Mouse (Mus musculus) MN1 (cell line): ENCODE results near the gene Slc2a6.

Source experiments
- DNase-seq: peaks from one replicate; pipeline ENCODE4 v3.0.0-alpha.2; 2016; ENCODE audit warnings: low spot score

Gene Slc2a6

DNA sequence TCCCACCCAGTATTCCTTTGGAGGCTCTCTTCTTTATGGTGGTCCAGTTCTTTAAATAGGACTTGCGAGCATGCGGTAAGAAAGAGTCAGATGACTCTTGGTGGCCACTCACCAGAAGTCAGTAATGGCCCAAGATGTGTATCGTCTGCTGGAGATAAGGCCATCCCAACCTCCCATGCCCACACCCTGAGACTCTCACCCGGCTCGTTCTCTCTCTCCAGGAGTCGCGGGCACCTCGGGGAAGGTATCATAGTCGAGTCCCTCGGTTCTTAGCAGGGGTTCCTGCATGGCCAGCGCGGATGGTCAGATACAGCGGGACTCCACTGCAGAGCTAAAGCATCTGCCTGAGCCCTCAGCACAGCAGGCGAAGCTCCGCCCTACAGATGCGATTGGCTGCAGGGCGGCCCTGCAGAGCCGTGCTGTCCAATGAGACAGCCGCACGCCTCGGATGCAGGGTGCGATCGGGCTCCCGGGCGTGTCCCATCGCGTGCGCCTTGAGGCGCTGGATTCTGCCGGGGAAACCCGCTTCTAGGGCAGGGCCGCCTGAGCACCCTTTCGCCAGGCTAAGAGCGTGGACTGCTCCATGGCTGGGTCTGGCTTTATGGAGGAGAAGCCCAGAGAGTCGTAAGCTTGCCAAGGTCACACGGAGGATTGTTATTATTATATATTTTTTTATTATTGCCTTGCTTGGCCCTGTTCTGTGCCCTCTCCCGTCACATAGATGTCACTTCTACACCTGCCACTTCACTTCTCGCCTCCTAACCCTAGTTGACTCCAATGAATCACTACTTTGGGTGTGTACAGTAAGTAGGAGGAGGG is at the start of gene Slc2a6:
Slc2a6 (minus strand) TSS at position 381 of the 819 bp plus-strand sequence.
- peak; percentile 93 for DNase-seq

DNA sequence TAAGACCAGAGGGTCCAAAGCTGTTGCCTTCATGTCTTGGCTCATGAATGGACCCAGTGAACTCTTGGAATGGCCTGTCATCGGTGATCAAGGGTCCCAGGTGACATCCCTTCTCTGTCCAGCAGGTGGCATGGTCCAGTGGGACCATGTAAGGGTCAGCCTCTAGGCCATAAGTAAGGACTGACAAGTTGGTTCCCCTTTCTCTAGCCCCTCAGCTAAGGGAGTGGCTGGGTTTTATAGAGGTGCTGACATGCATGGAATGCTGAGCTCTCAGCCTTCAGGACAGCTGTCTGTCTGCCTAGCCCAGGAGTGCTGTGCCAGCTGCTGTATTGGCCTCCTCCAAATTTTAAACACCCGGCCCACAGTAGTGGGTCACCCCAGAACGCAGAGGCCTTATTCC is 47.7 kb upstream of the Slc2a6 start:
- peak; percentile 45 for DNase-seq

DNA sequence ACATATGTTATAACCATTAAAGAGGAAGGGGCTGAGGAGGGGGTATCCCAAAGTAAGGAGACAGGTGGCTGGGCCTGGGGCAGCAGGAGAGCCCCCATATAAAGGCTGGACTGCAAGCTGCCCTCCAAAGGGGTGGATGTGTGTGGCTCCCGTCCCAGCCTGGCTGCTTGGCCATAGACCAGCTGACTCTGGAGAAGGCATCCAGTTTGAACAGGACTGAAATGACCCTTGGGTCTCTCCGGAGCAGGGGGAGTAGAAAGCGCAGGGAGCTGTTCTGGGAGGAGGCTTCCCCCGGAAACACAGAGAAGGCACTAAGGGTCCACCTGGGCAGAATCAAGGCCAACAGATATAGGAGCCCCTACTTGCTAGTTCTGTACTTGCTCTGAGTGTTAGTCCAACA is 47.0 kb upstream of the Slc2a6 start:
- no peak for DNase-seq

- no peak for DNase-seq
These were observed 45.6 kb upstream of the Slc2a6 start for GRCm38 (mm10) chr2:27073407-27073806.

GRCm38 (mm10) chr2:27071978-27072377 is 44.2 kb upstream of the Slc2a6 start, which contains the start of gene Mymk:
Gene Mymk, minus strand, starts transcription at chr2:27072179.
- no peak for DNase-seq

- DNase-seq = peak; percentile 71
These were observed 43.3 kb upstream of the Slc2a6 start for GRCm38 (mm10) chr2:27071137-27071536.

- DNase-seq = no peak
These were observed 42.5 kb upstream of the Slc2a6 start for GRCm38 (mm10) chr2:27070247-27070813.

- no peak for DNase-seq
These were observed 41.8 kb upstream of the Slc2a6 start for GRCm38 (mm10) chr2:27069646-27070045.

DNA sequence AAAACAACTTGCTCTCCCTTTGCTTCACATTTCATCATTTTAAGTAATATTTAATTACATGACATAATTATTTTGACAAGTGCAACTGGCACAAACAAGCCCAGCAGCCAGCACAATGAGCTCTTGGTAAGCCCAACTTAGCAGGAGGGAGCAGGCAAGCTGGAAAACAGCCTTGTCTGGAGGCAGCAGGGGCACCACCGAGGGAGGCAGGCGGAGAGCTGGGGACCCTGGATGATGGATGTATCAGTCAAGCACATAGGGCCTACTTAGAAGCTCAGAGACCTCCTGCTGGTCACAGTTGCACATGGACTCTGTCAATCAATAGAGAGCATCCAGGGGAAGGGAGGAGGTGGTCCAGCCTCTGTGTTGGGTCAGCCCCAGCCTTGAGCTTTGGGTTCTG is 40.2 kb upstream of the Slc2a6 start:
- no peak for DNase-seq

DNA sequence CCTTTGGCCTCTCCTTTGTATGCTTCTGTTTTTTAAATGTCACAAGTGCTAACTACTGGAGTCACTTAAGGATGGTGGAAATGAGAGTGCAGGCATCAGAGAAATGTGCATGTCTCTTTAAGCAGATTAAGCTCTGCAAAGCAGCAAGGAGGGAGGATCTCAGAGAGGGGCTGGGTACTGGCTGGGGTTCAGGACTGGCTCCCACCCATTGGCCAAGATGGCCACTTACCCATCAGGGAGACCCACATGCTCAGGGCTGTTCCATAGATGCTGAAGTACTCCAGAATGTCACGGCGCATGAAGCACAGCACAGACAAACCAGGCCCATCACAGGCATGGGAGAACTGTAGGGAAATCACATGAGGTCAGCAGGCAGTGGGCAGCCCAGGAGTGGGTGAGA is 39.3 kb upstream of the Slc2a6 start:
- DNase-seq = no peak

GRCm38 (mm10) chr2:27059187-27059586 is 31.4 kb upstream of the Slc2a6 start:
- DNase-seq = no peak

GRCm38 (mm10) chr2:27058751-27059150 is 31.0 kb upstream of the Slc2a6 start:
- DNase-seq = no peak

DNA sequence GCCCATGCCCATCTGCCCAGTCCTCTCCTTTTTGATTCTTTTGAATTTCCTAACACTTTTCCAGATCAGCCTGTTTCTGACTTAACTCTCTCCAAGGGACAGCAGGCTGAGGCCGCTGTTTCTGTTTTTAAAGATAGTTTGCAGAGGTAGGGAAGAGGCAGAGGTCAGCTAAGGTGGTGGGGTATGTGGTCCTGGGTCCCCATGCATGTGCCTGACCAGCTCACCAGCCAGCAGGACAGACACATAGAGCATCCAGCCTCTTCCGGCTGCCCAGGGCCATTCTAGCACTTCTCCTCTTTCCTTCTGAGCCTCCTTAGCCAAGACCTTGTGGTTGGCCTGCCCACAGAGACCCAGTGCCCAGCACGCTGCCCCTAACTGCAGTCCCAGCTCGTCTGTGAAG is 30.5 kb upstream of the Slc2a6 start:
- no peak for DNase-seq

GRCm38 (mm10) chr2:27049408-27049807 is 21.6 kb upstream of the Slc2a6 start:
- DNase-seq = no peak

- DNase-seq = no peak
These were observed 18.4 kb upstream of the Slc2a6 start for GRCm38 (mm10) chr2:27045979-27046770.

DNA sequence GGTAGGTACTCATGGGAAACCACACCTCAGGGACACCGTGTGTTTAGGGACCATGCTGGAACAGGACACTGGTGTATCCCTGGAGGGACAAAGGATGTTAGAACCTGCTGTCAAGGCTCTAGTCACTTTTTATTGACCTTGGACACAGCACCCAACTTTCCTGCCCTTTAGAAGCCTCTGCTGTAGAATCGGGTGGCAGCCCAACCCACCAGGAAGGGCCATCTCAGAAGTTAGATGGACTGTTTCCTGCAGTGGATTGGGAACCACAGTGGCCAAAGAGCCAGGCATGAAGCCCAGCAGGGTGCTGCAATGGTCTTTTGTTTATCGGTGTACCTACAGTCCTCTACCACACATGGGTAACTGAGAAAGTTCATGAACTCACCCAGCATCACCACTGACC is 16.8 kb upstream of the Slc2a6 start:
- no peak for DNase-seq

DNA sequence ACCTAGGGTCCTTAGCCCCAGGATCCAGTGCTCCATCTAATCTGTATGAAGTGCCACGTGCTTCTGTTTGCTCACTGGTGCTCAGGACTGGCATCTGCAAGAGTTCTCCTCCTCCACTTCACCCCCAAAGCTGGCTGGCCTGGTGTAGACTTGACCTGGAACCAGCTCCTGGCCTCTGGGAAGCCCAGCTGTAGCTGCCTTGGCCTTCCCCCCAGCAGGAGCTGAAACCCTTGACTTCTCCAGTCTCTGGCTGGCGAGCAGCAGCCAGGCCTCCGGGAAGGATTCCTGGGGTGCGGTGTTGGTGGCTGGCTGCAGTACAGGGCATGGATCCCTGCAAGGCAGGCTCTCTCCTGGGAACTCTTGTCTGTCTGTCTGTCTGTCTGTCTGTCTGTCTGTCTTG is 16.4 kb upstream of the Slc2a6 start:
- no peak for DNase-seq

DNA sequence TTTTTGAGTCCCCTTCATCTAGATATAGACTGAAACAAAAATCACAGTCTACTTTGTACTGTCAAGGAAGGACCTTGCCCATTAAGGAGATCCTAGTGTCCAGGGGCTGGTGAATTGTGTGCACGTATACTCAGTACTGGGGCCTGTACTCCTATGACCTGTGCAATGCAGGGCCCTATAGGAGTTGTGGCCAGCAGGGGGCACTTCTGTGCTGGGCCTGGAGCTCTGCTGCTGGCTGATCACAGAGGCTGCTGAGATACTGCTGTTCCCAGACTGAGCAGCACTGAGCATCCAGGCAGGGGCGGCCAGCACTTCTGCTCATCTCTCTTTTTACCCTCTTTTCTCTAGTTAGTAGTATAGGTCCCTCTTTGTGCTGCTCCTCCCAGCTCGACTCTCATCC is 15.7 kb upstream of the Slc2a6 start:
- peak; percentile 82 for DNase-seq

GRCm38 (mm10) chr2:27042131-27042844 is 14.5 kb upstream of the Slc2a6 start:
- DNase-seq = no peak

DNA sequence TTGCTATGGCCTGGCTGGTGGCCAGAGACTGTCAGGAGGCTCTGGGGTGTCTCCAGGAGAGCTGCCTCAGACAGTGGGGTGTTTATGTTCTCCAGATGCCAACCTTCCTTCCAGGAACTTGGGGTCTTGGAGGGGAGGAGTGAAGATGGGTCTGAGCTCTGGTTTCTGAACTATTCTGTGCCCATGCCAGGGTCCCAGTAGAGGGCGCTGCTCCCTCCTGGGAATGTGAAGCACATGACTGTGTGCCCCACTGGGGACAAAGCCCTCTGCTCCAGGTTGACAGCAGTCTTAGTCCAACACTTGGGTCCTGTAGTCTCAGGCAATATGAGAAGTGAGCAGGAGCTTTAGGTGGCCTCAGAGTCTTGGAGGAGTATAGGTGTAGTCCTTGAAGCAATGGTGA is 11.5 kb upstream of the Slc2a6 start:
- DNase-seq = peak; percentile 59

GRCm38 (mm10) chr2:27038596-27038995 is 10.8 kb upstream of the Slc2a6 start:
- DNase-seq = peak; percentile 82

GRCm38 (mm10) chr2:27037008-27037407 is 9.2 kb upstream of the Slc2a6 start:
- no peak for DNase-seq
